Mouse (Mus musculus) C2C12 (cell line): ENCODE results near the gene Trip4. TPM values are rescaled to one million over a fixed set of nuclear protein-coding genes. Genes with fewer than 3 reads are reported as not detected.

Experiments used
- H3K27me3 ChIP-seq: one replicate; pipeline ENCODE4 v1.6.1; 2011; ENCODE audit not compliant: control insufficient read depth, insufficient read depth, insufficient read length
- H3K36me3 ChIP-seq: one replicate; pipeline ENCODE4 v1.6.1; 2011; ENCODE audit not compliant: control insufficient read depth, insufficient read depth
- H3K4me3 ChIP-seq: one replicate; pipeline ENCODE4 v1.5.1; 2011; ENCODE audit warnings: mild to moderate bottlenecking, control low read depth; ENCODE audit not compliant: poor library complexity, insufficient read depth, severe bottlenecking
- H3K79me2 ChIP-seq: one replicate; pipeline ENCODE4 v1.6.1; 2011; ENCODE audit not compliant: control insufficient read depth, insufficient read depth
- H3K79me3 ChIP-seq: one replicate; pipeline ENCODE4 v1.6.1; 2011; ENCODE audit warnings: low read depth, control low read depth
- H3ac ChIP-seq: one replicate; pipeline ENCODE3; 2011; ENCODE audit warnings: low read depth; ENCODE audit not compliant: control insufficient read depth, insufficient read length
- CEBPB ChIP-seq: IDR thresholded peaks from one replicate; pipeline ENCODE4 v1.6.1; 2011; ENCODE audit warnings: low read depth, mild to moderate bottlenecking, control low read depth, moderate library complexity
- CTCF ChIP-seq: IDR thresholded peaks from one replicate; pipeline ENCODE4 v1.5.1; 2011; ENCODE audit not compliant: control insufficient read depth, insufficient read depth, insufficient read length
- FOSL1 ChIP-seq: IDR thresholded peaks from one replicate; pipeline ENCODE4 v1.8.0; 2011; ENCODE audit warnings: mild to moderate bottlenecking, low read length; ENCODE audit not compliant: poor library complexity, insufficient read depth, severe bottlenecking
- MAX ChIP-seq: IDR thresholded peaks from one replicate; pipeline ENCODE4 v1.6.1; 2011; ENCODE audit warnings: mild to moderate bottlenecking, control low read depth
- MYOD1 ChIP-seq: IDR thresholded peaks from one replicate; pipeline ENCODE4 v1.6.1; 2011; ENCODE audit warnings: low read depth; ENCODE audit not compliant: control insufficient read depth, insufficient read length
- MYOG ChIP-seq: IDR thresholded peaks from one replicate; pipeline ENCODE4 v1.6.1; 2011; ENCODE audit not compliant: control insufficient read depth, insufficient read length; ENCODE audit errors: extremely low read depth
- USF1 ChIP-seq: IDR thresholded peaks from one replicate; pipeline ENCODE4 v1.6.1; 2011; ENCODE audit warnings: low read depth, mild to moderate bottlenecking, control low read depth, moderate library complexity
- polyA plus RNA-seq: library from polyadenylated mRNA; unstranded; fragments of >200 nt; fragmentation: generic; extraction: Trizol; gene quantifications from one replicate; pipeline ENCODE4 v1.2.1, GENCODE M21; 2012; ENCODE audit warnings: missing spikeins

Gene Trip4
- polyA plus RNA-seq, 1 experiment = 6.2 TPM

DNA sequence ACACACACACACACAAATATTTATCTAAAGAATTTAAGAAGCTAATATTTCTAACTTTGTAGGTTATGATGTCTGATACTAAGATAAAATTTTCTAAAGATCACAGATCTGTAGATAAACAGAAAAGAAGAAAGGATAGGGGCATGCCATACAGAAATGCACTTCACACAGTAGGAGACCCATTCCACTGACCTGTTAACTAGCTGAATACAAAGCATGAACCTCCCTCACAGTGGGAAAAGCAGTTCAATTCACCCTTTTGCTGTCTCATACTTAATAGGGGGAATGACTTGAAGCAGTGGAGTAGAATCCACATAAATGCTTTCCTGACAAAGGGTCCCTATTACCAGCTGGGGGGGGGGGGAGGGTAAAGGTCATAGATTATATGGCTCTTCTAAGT, 75.0 kb downstream of the Trip4 start:
- H3K27me3 ChIP-seq = no peaks in the 10 kb centered on the region

DNA sequence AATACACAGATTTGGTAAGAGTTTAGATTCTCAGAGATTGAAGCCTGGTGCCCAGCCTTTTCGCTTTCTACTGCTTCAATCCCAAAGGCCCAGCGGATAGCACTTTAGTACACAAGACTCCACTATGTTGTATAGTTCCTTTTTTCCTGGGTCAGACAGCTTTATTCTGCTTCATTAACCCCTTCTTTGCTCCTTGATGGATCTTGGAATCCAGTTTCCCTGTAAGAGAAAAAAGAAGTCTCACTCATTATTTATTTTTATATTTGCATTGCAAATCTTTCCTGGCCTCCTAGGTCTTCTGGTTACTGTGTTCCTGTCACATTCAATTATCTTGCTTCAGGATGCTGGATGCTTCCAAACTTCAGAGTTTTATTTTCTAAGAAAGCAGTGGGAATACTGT, 75.4 kb downstream of the Trip4 start:
- Histone ChIP-seq H3K36me3 (peaks cover 13% of the 10 kb centered on the region), H3ac (no peak overlapping the region), H3K79me2 (peaks cover 1% of the 10 kb centered on the region), H3K27me3 (no peaks in the 10 kb centered on the region), H3K79me3 (no peaks in the 10 kb centered on the region), H3K4me3 (no peak overlapping the region)
- TF ChIP-seq FOSL1 (no peak), CTCF (no peak), CEBPB (no peak), MAX (no peak), MYOD1 (no peak), MYOG (no peak), USF1 (no peak)

More for the DNA sequence above, 75.0 kb downstream of the Trip4 start:
- Histone ChIP-seq H3K79me2 (no peaks in the 10 kb centered on the region), H3K36me3 (peaks cover 13% of the 10 kb centered on the region), H3ac (no peak overlapping the region), H3K79me3 (no peaks in the 10 kb centered on the region), H3K4me3 (no peak overlapping the region)
- no peak for TF ChIP-seq FOSL1
- TF ChIP-seq CEBPB = no peak
- TF ChIP-seq CTCF = no peak
- no peak for TF ChIP-seq MAX
- no peak for TF ChIP-seq MYOG
- TF ChIP-seq USF1 = no peak
- no peak for TF ChIP-seq MYOD1

DNA sequence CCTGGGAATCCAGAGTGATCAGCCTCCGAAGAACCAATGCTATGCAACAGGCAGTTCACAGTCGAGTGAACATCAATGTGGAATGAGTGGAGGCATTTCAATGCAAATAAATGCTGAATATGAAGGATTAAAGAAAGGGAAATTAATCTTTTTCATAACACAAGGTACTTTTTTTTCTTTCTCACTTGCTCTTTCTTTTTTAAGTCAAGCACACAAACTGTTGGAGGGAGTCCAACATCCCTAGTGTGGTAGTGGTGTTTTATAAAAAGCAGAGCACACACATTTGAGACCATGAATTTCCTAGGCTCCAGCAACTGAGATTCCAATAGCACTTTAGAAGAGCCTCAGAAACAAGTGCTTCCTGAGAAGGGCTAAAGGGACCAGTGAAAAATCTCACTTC, 76.6 kb downstream of the Trip4 start:
- Histone ChIP-seq H3ac (no peak overlapping the region), H3K36me3 (peaks cover 13% of the 10 kb centered on the region), H3K79me2 (peaks cover 5% of the 10 kb centered on the region), H3K79me3 (no peaks in the 10 kb centered on the region), H3K4me3 (no peak overlapping the region), H3K27me3 (no peaks in the 10 kb centered on the region)
- TF ChIP-seq MYOD1 (no peak), CEBPB (no peak), USF1 (no peak), CTCF (no peak), MYOG (no peak), MAX (no peak), FOSL1 (no peak)

DNA sequence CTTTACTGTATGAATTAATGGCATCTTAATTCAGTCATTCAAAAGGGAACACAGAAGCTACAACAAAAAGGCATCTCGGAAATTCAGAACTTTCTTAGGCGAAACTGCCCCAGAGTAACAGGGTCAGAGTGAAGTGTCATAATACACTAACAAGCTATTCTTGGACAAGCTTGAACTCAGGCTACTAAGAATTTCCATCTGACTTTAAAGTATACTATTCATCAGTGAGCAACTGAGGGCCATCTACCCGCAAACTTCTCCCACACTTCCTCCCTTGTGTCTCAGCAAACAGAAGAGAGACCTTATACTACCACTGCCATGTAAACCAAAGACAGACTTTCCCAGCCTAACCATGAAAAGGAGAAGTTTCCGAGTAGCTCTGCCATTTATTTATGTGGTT, 77.4 kb downstream of the Trip4 start:
- H3K27me3 ChIP-seq = no peaks in the 10 kb centered on the region
- TF ChIP-seq USF1 (no peak), CEBPB (no peak), FOSL1 (no peak), MYOD1 (no peak), MYOG (no peak), CTCF (no peak), MAX (no peak)
- no peak overlapping the region for H3ac ChIP-seq
- H3K4me3 ChIP-seq = no peak overlapping the region
- H3K79me2 ChIP-seq = peaks cover 14% of the 10 kb centered on the region
- peaks cover 13% of the 10 kb centered on the region for H3K36me3 ChIP-seq
- peaks cover 5% of the 10 kb centered on the region for H3K79me3 ChIP-seq

DNA sequence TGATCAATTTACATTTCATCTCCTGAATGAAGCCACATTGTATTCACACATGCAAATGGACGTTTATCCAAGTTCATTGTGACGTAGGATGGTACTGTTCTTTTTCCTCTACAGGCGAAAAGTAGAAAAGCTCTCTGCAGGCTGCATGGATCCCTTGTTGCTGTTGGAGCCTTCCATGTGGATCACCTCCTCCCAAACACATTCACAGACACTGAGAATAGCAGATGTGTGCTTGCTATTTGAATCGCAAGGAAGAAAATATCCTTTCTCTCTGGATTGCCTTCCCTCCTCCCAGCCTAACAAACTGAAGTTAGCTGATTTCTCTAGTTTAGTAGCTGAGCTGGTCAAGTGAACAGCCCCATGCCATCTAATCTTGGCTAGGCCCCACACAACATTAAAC, 78.3 kb downstream of the Trip4 start:
- Histone ChIP-seq H3K4me3 (no peak overlapping the region), H3K27me3 (no peaks in the 10 kb centered on the region)

DNA sequence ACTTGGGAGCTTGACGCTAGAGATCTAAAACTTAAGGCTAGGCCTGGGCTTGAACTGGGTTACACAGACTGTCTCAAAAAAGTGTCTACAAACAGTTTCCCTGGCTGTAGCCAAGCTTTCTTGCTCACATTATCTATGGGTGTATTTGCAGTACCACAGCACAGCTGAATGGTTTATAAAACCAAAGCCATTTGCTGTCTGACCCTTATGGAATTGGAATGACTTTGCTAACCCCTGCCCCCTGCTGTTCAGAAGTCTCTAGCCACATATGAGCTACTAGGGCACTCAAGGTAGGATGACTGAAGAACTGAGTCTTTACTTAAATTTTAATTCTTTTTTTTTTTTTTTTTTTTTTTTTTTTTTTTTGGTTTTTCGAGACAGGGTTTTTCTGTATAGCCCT, 79.2 kb downstream of the Trip4 start:
- H3K36me3 ChIP-seq = peaks cover 13% of the 10 kb centered on the region
- no peak for TF ChIP-seq FOSL1
- no peak for TF ChIP-seq USF1
- no peak for TF ChIP-seq MYOD1
- TF ChIP-seq CTCF = no peak
- TF ChIP-seq CEBPB = no peak
- TF ChIP-seq MYOG = no peak
- TF ChIP-seq MAX = no peak

More for the DNA sequence above, 78.3 kb downstream of the Trip4 start:
- Histone ChIP-seq H3K36me3 (peaks cover 13% of the 10 kb centered on the region), H3K79me3 (peaks cover 15% of the 10 kb centered on the region), H3ac (no peak overlapping the region), H3K79me2 (peaks cover 23% of the 10 kb centered on the region)
- TF ChIP-seq FOSL1 (no peak), MYOG (no peak)

More for the DNA sequence above, 79.2 kb downstream of the Trip4 start:
- H3K27me3 ChIP-seq = no peaks in the 10 kb centered on the region
- no peak overlapping the region for H3ac ChIP-seq
- H3K79me2 ChIP-seq = peaks cover 32% of the 10 kb centered on the region
- peaks cover 23% of the 10 kb centered on the region for H3K79me3 ChIP-seq
- H3K4me3 ChIP-seq = no peak overlapping the region
